Mouse (Mus musculus) limb, embryonic 14.5 days (tissue): ENCODE results near the gene Mrpl52. TPM values are rescaled to one million over a fixed set of nuclear protein-coding genes. Genes with fewer than 3 reads are reported as not detected.

Experiments used
- ATAC-seq: fragments of 200-750 bp; cut with Nextera tagmentation; 2 replicates; pipeline ENCODE4 v1.8.0; 2017; ENCODE audit warnings: low read depth, moderate number of reproducible peaks, moderate TSS enrichment; ENCODE audit not compliant: low FRiP score
- DNase-seq: peaks from one replicate; pipeline ENCODE4 v3.0.0-alpha.2; 2015; ENCODE audit warnings: low spot score
- H3K27ac ChIP-seq: fragments of 300-500 bp; sonication (generic); replicated peaks from 2 replicates; pipeline ENCODE4 v1.5.1; 2014; ENCODE audit warnings: low read depth, mild to moderate bottlenecking, low read length, moderate library complexity, mixed read lengths
- H3K27me3 ChIP-seq: fragments of 300-500 bp; sonication (generic); 2 replicates; pipeline ENCODE4 v1.6.1; 2014; ENCODE audit warnings: low read length, mixed read lengths; ENCODE audit not compliant: control insufficient read depth, insufficient read depth
- H3K36me3 ChIP-seq: fragments of 300-500 bp; sonication (generic); 2 replicates; pipeline ENCODE4 v1.6.1; 2014; ENCODE audit warnings: mild to moderate bottlenecking, low read length, moderate library complexity, mixed read lengths; ENCODE audit not compliant: control insufficient read depth, insufficient read depth
- H3K4me1 ChIP-seq: fragments of 300-500 bp; sonication (generic); 2 replicates; pipeline ENCODE4 v1.6.1; 2014; ENCODE audit warnings: antibody characterized with exemption, low read length, mixed read lengths; ENCODE audit not compliant: control insufficient read depth, insufficient read depth
- H3K4me2 ChIP-seq: fragments of 300-500 bp; sonication (generic); replicated peaks from 2 replicates; pipeline ENCODE4 v1.6.1; 2014; ENCODE audit warnings: low read depth, mild to moderate bottlenecking, low read length, moderate library complexity; ENCODE audit not compliant: severe bottlenecking
- H3K4me3 ChIP-seq: fragments of 300-500 bp; sonication (generic); replicated peaks from 2 replicates; pipeline ENCODE4 v1.5.1; 2014; ENCODE audit warnings: low read length
- H3K9ac ChIP-seq: fragments of 300-500 bp; sonication (generic); 2 replicates; pipeline ENCODE4 v1.6.1; 2014; ENCODE audit warnings: mild to moderate bottlenecking, low read depth, low read length, moderate library complexity; ENCODE audit not compliant: severe bottlenecking
- H3K9me3 ChIP-seq: fragments of 300-500 bp; sonication (generic); 2 replicates; pipeline ENCODE4 v1.6.1; 2016; ENCODE audit warnings: low read length; ENCODE audit not compliant: control insufficient read depth
- POLR2A ChIP-seq: fragments of 200-500 bp; IDR thresholded peaks from 2 replicates; pipeline ENCODE4 v1.8.0; 2012; ENCODE audit warnings: inconsistent platforms, mild to moderate bottlenecking, moderate library complexity, borderline replicate concordance; ENCODE audit not compliant: insufficient read depth, insufficient read length; ENCODE audit errors: extremely low read depth
- WGBS: fragments of 180-500 bp; shearing (Covaris S2); extraction: QIAGEN DNeasy Blood & Tissue Kit; methylation state at CpG from one replicate; pipeline ENCODE4 v1.1.7; 2014; 5-methylcytosine and 5-hydroxymethylcytosine counted together
- polyA plus RNA-seq, 2 experiments: library from polyadenylated mRNA; depleted of rRNA in 1 of 2; stranded (reverse) in 1 of 2; unstranded in 1 of 2; fragments of >200 nt; fragmentation: Nextera tagmentation in 1 of 2; extraction: Ambion mirVana in 1 of 2; gene quantifications; 2 replicates each; pipeline versions ENCODE4 v1.2.1 to v1.2.3; 2012 to 2014

The Mrpl52 gene
- polyA plus RNA-seq, 2 experiments, result 216 to 265 TPM

- ATAC-seq, result no peak
- H3K4me2 ChIP-seq, result no peak overlapping the region
- no peaks in the 10 kb centered on the region; the same call in 1 of the 2 replicates for H3K27me3 ChIP-seq
- peaks cover 24% of the 10 kb centered on the region for H3K4me1 ChIP-seq
- peak; percentile 55 for DNase-seq
- H3K9me3 ChIP-seq, result no peaks in the 10 kb centered on the region
- TF ChIP-seq POLR2A, result no peak
- WGBS, result 23% methylated on average over 5 of the region's 5 CpGs
- H3K9ac ChIP-seq, result no peak overlapping the region
- H3K27ac ChIP-seq, result no peak overlapping the region
- H3K4me3 ChIP-seq, result no peak overlapping the region
- H3K36me3 ChIP-seq, result no peaks in the 10 kb centered on the region
These were observed 10.4 kb upstream of the Mrpl52 start for GRCm38 (mm10) chr14:54416229-54416775.

- ATAC-seq, result no peak
- no peak overlapping the region for H3K4me2 ChIP-seq
- 73% methylated on average over 4 of the region's 4 CpGs for WGBS
- DNase-seq, result no peak
- H3K27ac ChIP-seq, result no peak overlapping the region
- no peaks in the 10 kb centered on the region for H3K36me3 ChIP-seq
- H3K4me1 ChIP-seq, result peaks cover 24% of the 10 kb centered on the region
- H3K4me3 ChIP-seq, result no peak overlapping the region
- H3K9ac ChIP-seq, result no peak overlapping the region
- no peaks in the 10 kb centered on the region for H3K9me3 ChIP-seq
- no peak for TF ChIP-seq POLR2A
- no peaks in the 10 kb centered on the region; the same call in 1 of the 2 replicates for H3K27me3 ChIP-seq
These were observed 9.9 kb upstream of the Mrpl52 start for GRCm38 (mm10) chr14:54416830-54417229.

GRCm38 (mm10) chr14:54417623-54418081 is 9.1 kb upstream of the Mrpl52 start, which contains the start of gene Slc7a7:
Slc7a7 (minus strand) TSS chr14:54417780.
- no peak for TF ChIP-seq POLR2A
- no peaks in the 10 kb centered on the region for H3K9me3 ChIP-seq
- no peak within 1 kb of the TSS for H3K27ac ChIP-seq
- DNase-seq (no peak), ATAC-seq (no peak)
- no peaks in the 10 kb centered on the region for H3K36me3 ChIP-seq
- H3K4me1 ChIP-seq, result peaks cover 24% of the 10 kb centered on the region
- no peaks in the 10 kb centered on the region; the same call in 1 of the 2 replicates for H3K27me3 ChIP-seq
- peak within 1 kb of the TSS; percentile 5; the same call in 1 of the 2 replicates for H3K4me3 ChIP-seq
- 7% methylated on average over 19 of the region's 19 CpGs for WGBS
- H3K9ac ChIP-seq, result no peak within 1 kb of the TSS
- peak within 1 kb of the TSS; percentile 19 for H3K4me2 ChIP-seq

GRCm38 (mm10) chr14:54421014-54421413 is 5.7 kb upstream of the Mrpl52 start:
- no peak overlapping the region for H3K9ac ChIP-seq
- no peak overlapping the region for H3K27ac ChIP-seq
- DNase-seq, result no peak
- 52% methylated on average over 2 of the region's 2 CpGs for WGBS
- no peak for TF ChIP-seq POLR2A
- ATAC-seq, result peak; percentile 45; the same call in 1 of the 2 replicates
- H3K9me3 ChIP-seq, result no peaks in the 10 kb centered on the region
- no peak overlapping the region for H3K4me3 ChIP-seq
- H3K4me1 ChIP-seq, result peaks cover 8% of the 10 kb centered on the region; the same call in 1 of the 2 replicates
- H3K4me2 ChIP-seq, result no peak overlapping the region
- H3K36me3 ChIP-seq, result no peaks in the 10 kb centered on the region
- H3K27me3 ChIP-seq, result no peaks in the 10 kb centered on the region; the same call in 1 of the 2 replicates

- no peak for TF ChIP-seq POLR2A
- no peak for ATAC-seq
- H3K4me3 ChIP-seq, result no peak overlapping the region
- H3K36me3 ChIP-seq, result no peaks in the 10 kb centered on the region
- peaks cover 6% of the 10 kb centered on the region; the same call in 1 of the 2 replicates for H3K4me1 ChIP-seq
- H3K27me3 ChIP-seq, result no peaks in the 10 kb centered on the region
- H3K4me2 ChIP-seq, result no peak overlapping the region
- no peaks in the 10 kb centered on the region for H3K9me3 ChIP-seq
- 66% methylated on average over 5 of the region's 5 CpGs for WGBS
- no peak overlapping the region for H3K27ac ChIP-seq
- DNase-seq, result no peak
- no peak overlapping the region for H3K9ac ChIP-seq
These were observed 3.3 kb upstream of the Mrpl52 start for GRCm38 (mm10) chr14:54423406-54423805.
